Mouse (Mus musculus) neutrophil, adult 83 days (primary cell): Measurements from ENCODE around the gene Map2k2. TPM values are rescaled to one million over a fixed set of nuclear protein-coding genes. Genes with fewer than 3 reads are reported as not detected.

Source experiments
- total RNA-seq, 2 experiments: library from RNA; stranded (reverse); gene quantifications; one replicate each; pipeline ENCODE4 v1.2.4; 2023

Map2k2 gene
- total RNA-seq, result 10 to 100 TPM; 86.1 to 87.6 TPM

DNA sequence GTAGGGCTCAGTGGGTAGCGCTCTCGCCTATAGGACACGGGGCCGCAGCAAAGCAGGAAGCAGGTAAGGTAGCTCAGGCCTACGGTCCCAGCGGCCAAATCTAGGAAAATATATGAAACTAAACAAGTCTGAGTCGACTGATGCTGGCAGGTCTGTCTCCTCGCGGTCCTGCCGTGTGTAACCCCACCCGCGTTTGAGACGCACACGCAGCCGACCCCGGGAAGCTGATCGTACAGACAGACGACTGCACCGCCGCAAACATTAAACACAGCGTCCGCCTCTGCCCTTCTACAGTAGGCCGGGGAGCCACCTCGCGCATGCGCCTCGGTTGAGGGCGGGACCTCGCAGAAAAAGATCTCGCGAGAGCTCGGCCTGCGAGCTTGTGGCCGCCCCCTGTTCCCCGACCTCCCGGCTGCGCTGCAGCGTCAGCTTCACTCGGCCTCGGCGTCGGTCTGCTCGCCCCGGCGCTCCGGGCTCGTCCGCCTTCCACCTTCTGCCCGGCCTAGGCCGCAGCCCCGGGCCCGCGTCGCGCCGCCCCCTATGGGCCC, at the start of gene Map2k2:
Map2k2 (plus strand) TSS at position 351 of the 548 bp plus-strand sequence.

DNA sequence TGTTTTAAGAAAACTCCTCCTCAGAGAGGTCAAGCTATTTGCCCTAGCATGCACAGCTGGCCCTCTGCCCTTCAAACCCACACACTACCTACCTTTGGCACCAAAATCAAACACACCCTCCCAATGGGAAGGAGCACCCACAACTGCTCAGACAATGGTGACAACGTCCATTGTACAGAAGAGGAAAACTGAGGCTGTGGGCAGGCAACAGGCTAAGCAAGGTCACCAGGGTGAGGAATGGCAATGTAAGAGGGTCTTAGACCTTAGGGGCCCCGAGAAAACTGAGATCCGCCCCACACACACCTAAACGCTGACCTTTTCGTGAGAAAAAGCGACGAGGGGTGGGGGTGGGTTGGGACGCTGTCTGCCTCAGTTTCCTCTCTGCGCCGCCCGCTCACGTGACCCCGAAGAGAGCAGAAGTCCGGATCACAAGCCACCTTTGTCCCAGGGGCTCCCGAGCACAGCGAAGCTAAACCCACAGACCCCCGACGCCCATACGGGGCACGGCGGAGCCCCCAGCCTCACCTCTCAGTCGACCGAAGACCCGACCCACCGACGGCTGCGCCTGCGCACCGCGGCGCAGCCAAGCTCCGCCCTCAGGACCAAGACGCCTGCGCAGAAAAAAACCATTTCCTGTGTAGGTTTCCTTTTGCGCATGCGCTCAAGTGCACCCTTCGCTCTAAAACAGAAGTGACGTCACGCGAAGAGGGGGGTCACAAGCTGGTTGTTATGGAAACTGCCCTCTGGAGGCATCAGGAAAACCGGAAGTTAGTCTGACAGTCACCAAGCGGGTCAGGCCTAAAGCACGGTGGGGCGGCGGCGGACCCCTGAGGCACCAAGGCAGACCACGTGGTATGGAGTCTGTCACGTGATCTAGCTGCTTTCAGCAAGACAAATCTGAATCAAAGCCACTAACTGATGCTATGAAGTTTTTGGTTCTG, 45.8 kb upstream of the Map2k2 start, which contains the start of gene Sgta:
Sgta (minus strand) TSS at position 579 of the 941 bp plus-strand sequence.

DNA sequence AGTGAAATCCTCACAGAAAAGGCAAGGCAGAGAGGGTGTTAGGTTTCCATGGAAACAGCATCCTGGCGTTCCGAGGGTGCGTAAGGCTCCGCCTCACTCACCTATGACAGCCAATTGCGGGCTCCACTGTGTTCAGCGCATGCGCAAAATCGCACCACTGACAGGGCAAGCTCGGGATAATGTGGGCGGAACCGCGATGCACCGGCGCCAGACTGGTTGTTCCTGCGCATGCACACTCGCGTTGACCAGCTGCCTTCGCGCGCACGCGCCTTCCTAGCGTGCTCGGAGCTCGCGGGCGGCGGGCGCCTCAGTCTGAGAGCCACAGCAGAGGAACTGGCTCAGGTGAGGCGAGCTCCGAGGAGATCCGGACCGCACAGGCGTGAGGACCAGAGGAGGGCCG, 35.9 kb upstream of the Map2k2 start, which contains the start of gene Thop1:
Thop1 (plus strand) TSS at position 200 of the 400 bp plus-strand sequence.

DNA sequence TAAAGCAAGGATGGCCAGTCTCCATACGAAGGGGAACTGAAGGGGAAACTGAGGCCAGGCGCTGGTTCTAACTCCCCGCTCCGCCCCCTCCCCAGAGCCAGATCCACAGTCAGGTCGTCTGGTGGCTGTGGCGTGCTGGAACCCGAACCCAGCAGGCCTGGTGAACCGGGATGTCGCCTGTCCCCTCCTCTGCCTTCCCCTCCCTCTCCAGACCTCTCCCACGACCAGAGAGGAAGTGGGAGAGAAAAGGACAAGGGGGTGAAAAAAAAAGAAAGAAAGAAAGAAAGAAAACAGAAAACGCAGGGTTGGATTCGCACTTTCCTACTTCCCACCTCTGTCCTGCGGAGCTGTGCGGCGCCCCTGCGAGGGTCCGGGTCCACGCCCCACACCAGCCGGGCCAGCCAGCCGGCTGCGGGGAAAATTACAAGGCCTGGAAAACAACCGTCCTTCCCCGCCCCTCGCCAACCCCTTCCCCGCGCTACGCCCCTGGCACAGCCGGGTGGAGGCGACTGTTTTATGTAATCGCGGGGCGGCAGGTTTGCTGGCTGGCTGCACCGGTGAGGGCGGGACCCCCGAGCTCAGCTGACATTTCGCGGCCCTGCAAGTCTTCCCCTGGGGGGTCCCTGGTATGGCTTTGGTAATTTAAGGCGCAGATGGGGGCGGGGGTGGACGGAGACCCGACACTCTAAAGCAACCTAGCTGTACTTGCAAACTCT, 29.4 kb downstream of the Map2k2 start, which contains the start of gene Zbtb7a:
Zbtb7a (plus strand) TSS at position 255 of the 716 bp plus-strand sequence.

DNA sequence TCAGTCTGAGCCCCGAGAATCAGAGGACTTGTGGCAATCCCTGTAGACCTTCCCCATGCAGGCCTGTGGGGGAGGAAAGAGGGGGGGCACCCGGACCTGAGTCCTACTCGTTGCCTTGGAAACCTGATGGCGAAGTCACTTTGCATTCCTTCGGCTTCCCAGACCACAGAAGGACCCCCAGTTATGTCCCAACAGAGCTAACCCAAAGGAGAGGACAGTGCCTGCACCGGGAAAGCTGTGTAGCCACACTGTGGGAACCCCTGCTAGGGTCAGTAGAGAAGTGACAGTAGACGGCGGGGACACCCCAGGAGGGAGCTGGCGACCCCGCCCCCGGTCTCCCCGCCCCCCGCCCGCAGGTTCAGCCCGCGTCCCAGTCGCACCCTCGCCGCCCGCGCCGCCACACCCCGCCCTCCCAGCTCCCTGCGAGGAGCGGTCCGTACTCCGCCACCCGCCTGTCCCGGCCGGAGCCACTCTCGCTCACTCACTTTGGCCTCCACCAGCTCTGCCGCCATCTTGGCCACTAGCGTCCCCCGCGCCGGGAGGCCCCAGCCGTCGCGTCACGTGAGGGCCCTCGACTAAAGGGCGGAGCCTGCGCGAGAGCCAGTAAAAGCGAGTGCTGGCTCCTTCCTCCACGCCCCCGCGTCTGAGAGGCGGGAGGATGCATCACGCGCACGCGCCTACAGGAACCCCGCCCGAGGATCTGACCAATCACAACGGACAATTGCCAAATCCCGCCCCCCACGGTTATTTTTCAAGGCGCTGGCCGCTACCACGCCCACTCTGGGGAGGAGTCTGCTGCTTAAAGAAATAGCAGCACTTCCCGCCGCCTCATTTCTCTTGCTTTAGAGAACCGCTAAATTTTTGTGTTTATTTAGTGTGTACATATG, 61.7 kb downstream of the Map2k2 start, which contains the start of gene Pias4:
Pias4 (minus strand) TSS at position 724 of the 887 bp plus-strand sequence.

DNA sequence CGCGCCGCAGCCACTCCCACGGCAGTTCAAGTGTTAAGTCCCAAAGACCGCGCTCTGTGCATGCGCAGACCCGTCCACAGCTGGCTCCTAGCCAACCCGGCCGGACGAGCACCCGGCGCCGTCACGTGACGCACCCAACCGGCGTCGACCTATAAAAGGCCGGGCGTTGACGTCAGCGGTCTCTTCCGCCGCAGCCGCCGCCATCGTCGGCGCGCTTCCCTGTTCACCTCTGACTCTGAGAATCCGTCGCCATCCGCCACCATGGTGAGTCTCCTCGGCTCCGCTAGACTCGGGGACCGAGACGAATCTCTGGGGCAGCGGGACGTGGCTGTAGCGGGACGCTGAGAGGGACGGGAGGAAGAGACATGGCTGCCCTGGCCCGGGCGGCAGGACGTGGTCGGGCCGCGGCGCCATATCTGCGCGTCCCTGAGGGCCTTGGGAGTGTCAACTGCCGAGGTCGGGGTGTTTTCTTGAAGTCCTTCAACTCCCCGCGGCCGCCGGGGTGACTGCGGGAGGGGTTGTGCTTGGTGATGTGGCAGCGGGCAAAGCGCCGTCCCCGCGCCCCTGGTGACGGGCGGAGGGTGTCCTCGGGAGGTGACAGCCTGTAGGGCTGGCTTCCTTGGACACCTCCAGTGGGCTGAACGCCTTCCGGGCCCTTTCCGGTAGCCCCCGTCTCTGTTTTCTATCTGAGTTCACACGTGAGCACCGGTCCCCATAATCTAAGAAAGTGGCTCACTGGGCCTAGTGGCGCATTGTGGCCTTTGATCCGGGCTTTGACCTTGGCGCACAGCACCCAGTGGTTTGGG, 71.0 kb downstream of the Map2k2 start, which contains the start of gene Eef2:
Eef2 (plus strand) TSS at position 166 of the 806 bp plus-strand sequence.

DNA sequence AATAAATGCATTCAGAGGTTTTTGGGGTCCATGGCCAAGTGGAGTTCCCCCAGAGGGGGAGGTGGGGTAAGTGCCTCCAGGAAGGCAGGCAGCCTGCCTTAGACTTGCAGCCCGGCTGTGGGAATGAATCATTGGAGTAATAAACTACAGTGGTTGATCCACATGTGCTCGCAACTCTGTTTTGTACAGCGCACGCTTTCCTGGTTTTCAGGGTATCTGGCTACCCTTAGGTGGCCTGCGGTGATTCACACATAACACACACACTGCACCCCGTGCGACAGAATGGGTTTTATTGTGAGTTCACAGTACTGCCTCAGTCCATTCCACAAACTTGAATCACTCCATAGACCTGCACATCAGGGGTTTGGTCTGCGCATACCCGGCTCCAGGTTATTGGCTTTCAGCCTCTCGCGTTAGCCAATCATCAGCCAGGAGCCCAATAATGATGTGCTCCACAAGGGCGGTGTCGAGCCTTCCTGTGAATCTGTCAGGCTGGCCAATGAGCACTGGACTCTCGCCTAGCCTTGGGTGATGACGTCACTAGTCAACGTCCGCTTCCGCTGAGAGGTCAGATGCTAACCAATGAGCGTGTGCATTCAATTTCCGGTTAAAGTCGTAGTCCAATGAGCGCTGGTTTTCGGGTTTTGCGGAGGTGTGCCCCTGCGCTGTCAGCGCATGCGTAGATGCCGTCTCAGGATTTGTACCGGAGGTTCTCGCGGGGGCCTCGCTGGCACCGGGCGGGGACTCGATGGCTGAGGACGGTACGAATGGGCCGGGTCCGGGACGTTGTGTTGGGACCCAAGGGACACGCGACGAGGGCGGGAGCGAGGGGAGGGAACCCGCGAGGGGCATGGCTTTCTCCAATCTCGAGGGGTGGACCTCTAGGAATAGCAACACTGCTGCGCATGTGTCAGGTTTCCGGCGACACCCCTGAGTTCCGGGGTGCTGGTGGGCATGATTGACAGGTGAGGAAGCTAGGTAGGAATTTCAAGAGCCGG, 76.9 kb downstream of the Map2k2 start, which contains the start of gene Dapk3:
Dapk3 (plus strand) TSS at position 670 of the 998 bp plus-strand sequence.

Other genes with a start within 250 kb of the Map2k2 start
- gene Tmprss9, start 234.1 kb upstream of the Map2k2 start, total RNA-seq, result not detected
- 10 to 100 TPM; 46.4 to 48.9 TPM for gene Timm13, start 204.9 kb upstream of the Map2k2 start, total RNA-seq
- 10 to 100 TPM; 22.0 to 24.2 TPM for gene Lmnb2, start 187.7 kb upstream of the Map2k2 start, total RNA-seq
- gene Gadd45b, start 175.8 kb upstream of the Map2k2 start, total RNA-seq, result 10 to 100 TPM; 27.4 to 30.8 TPM
- under 1 TPM; 0.59 to 0.68 TPM for gene Gng7, start 91.0 kb upstream of the Map2k2 start, total RNA-seq
- gene Diras1, start 80.3 kb upstream of the Map2k2 start, total RNA-seq, result not detected
- gene Slc39a3, start 68.5 kb upstream of the Map2k2 start, total RNA-seq, result 10 to 100 TPM; 11.2 to 13.3 TPM
- 10 to 100 TPM; 48.3 to 49.5 TPM for gene Sgta, start 45.7 kb upstream of the Map2k2 start, total RNA-seq
- gene Thop1, start 35.9 kb upstream of the Map2k2 start, total RNA-seq, result 1 to 10 TPM; 6.6 to 8.3 TPM
- 1 to 10 TPM in 1 of 2 experiments, under 1 TPM in 1; 0.64 to 1.2 TPM for gene Creb3l3, start 7.0 kb upstream of the Map2k2 start, total RNA-seq
- 10 to 100 TPM; 62.4 to 68.5 TPM for gene Zbtb7a, start 29.3 kb downstream of the Map2k2 start, total RNA-seq
- gene Pias4, start 62.0 kb downstream of the Map2k2 start, total RNA-seq, result 10 to 100 TPM; 27.3 to 29.5 TPM
- gene Eef2, start 70.7 kb downstream of the Map2k2 start, total RNA-seq, result 100 to 1,000 TPM; 824 to 844 TPM
- 10 to 100 TPM; 26.8 to 31.2 TPM for gene Dapk3, start 77.1 kb downstream of the Map2k2 start, total RNA-seq
- not detected for gene 4930442H23Rik, start 77.9 kb downstream of the Map2k2 start, total RNA-seq
- not detected for gene Nmrk2, start 96.1 kb downstream of the Map2k2 start, total RNA-seq
- not detected for gene Atcay, start 124.9 kb downstream of the Map2k2 start, total RNA-seq
- gene Zfr2, start 127.2 kb downstream of the Map2k2 start, total RNA-seq, result 1 to 10 TPM in 1 of 2 experiments, under 1 TPM in 1; 0.44 to 1.5 TPM
- gene Matk, start 147.0 kb downstream of the Map2k2 start, total RNA-seq, result 1 to 10 TPM; 7.1 to 10.0 TPM
- 10 to 100 TPM; 36.4 to 40.7 TPM for gene Mrpl54, start 161.0 kb downstream of the Map2k2 start, total RNA-seq
- 10 to 100 TPM; 28.2 to 28.6 TPM for gene Apba3, start 161.0 kb downstream of the Map2k2 start, total RNA-seq
- gene Tjp3, start 185.7 kb downstream of the Map2k2 start, total RNA-seq, result 1 to 10 TPM; 5.6 to 5.8 TPM
- gene Pip5k1c, start 187.0 kb downstream of the Map2k2 start, total RNA-seq, result 10 to 100 TPM; 84.7 to 91.8 TPM
- gene Cactin, start 215.2 kb downstream of the Map2k2 start, total RNA-seq, result 10 to 100 TPM; 27.9 to 30.2 TPM
- under 1 TPM in 1 of 2 experiments, not detected in 1; 0.64 TPM for gene Tbxa2r, start 222.8 kb downstream of the Map2k2 start, total RNA-seq
- gene Gipc3, start 237.4 kb downstream of the Map2k2 start, total RNA-seq, result not detected
- 10 to 100 TPM; 38.3 to 46.6 TPM for gene Hmg20b, start 244.6 kb downstream of the Map2k2 start, total RNA-seq